Mouse (Mus musculus) cortical plate, adult 2 months (tissue): ENCODE results near the gene Nr1h2.

Source experiments
- CTCF ChIP-seq: fragments of 200-500 bp; IDR thresholded peaks from 2 replicates; pipeline ENCODE4 v1.5.1; 2011; ENCODE audit warnings: mild to moderate bottlenecking, control low read depth, low read length; ENCODE audit not compliant: insufficient read depth; ENCODE audit errors: extremely low read depth
- POLR2A ChIP-seq: fragments of 200-500 bp; IDR thresholded peaks from 2 replicates; pipeline ENCODE4 v1.6.1; 2011; ENCODE audit warnings: mild to moderate bottlenecking, low read length, control low read depth; ENCODE audit not compliant: insufficient read depth; ENCODE audit errors: extremely low read depth

GRCm38 (mm10) chr7:44534656-44535441 is 18.9 kb downstream of the Nr1h2 start:
- no peak for TF ChIP-seq CTCF
- TF ChIP-seq POLR2A = no peak
